Mouse (Mus musculus) kidney, postnatal 0 days (tissue): ENCODE measurements around the gene Tbxas1. TPM values are rescaled to one million over a fixed set of nuclear protein-coding genes. Genes with fewer than 3 reads are reported as not detected.

Experiments used
- ATAC-seq: fragments of 200-750 bp; cut with Nextera tagmentation; replicated peaks from 2 replicates; pipeline ENCODE4 v1.8.0; 2017; ENCODE audit warnings: low read depth, moderate number of reproducible peaks, moderate TSS enrichment, moderate library complexity; ENCODE audit not compliant: low FRiP score
- DNase-seq: peaks from one replicate; pipeline ENCODE4 v3.0.0-alpha.2; 2016; ENCODE audit warnings: low spot score
- H3K27ac ChIP-seq: fragments of 300-500 bp; sonication (generic); 2 replicates; pipeline ENCODE4 v1.5.1; 2014; ENCODE audit warnings: mild to moderate bottlenecking
- H3K27me3 ChIP-seq: fragments of 300-500 bp; sonication (generic); 2 replicates; pipeline ENCODE4 v1.6.1; 2014; ENCODE audit warnings: low read length, mixed read lengths; ENCODE audit not compliant: insufficient read depth
- H3K36me3 ChIP-seq: fragments of 300-500 bp; sonication (generic); 2 replicates; pipeline ENCODE4 v1.6.1; 2014; ENCODE audit warnings: low read length, mixed read lengths; ENCODE audit not compliant: insufficient read depth
- H3K4me1 ChIP-seq: fragments of 300-500 bp; sonication (generic); replicated peaks from 2 replicates; pipeline ENCODE4 v1.6.1; 2014; ENCODE audit warnings: antibody characterized with exemption, low read length, mixed read lengths; ENCODE audit not compliant: insufficient read depth
- H3K4me2 ChIP-seq: fragments of 300-500 bp; sonication (generic); 2 replicates; pipeline ENCODE4 v1.6.1; 2014; ENCODE audit warnings: mild to moderate bottlenecking, low read length, moderate library complexity, mixed read lengths
- H3K4me3 ChIP-seq: fragments of 300-500 bp; sonication (generic); replicated peaks from 2 replicates; pipeline ENCODE4 v1.5.1; 2014; ENCODE audit warnings: low read depth, low read length
- H3K9ac ChIP-seq: fragments of 300-500 bp; sonication (generic); 2 replicates; pipeline ENCODE4 v1.6.1; 2014; ENCODE audit warnings: low read depth, low read length
- H3K9me3 ChIP-seq: fragments of 300-500 bp; sonication (generic); replicated peaks from 2 replicates; pipeline ENCODE4 v1.6.1; 2016; ENCODE audit warnings: low read length, inconsistent platforms, mixed read lengths
- CTCF ChIP-seq: IDR thresholded peaks from 2 replicates; pipeline ENCODE4 v1.5.1; 2016; ENCODE audit warnings: antibody characterized with exemption, low read depth, mild to moderate bottlenecking, moderate library complexity
- WGBS: fragments of 180-500 bp; shearing (Covaris S2); extraction: QIAGEN DNeasy Blood & Tissue Kit; methylation state at CpG from one replicate; pipeline ENCODE4 v1.1.7; 2014; 5-methylcytosine and 5-hydroxymethylcytosine counted together
- polyA plus RNA-seq: library from polyadenylated mRNA; unstranded; fragments of >200 nt; fragmentation: Nextera tagmentation; extraction: Ambion mirVana; gene quantifications from 2 replicates; pipeline ENCODE4 v1.2.1, GENCODE M21; 2015

Gene Tbxas1
- polyA plus RNA-seq, 1 experiment from 2014 or later: 10.5 TPM

GRCm38 (mm10) chr6:38833721-38834120, 41.5 kb upstream of the Tbxas1 start:
- no peaks in the 10 kb centered on the region for H3K4me1 ChIP-seq
- H3K4me3 ChIP-seq: no peak overlapping the region
- DNase-seq (no peak), ATAC-seq (no peak)
- no peak overlapping the region for H3K27ac ChIP-seq
- no peaks in the 10 kb centered on the region for H3K9me3 ChIP-seq
- 90% methylated on average over 3 of the region's 3 CpGs for WGBS
- no peaks in the 10 kb centered on the region for H3K27me3 ChIP-seq
- no peak for TF ChIP-seq CTCF
- no peaks in the 10 kb centered on the region for H3K36me3 ChIP-seq
- H3K9ac ChIP-seq: no peak overlapping the region
- H3K4me2 ChIP-seq: no peak overlapping the region

- WGBS: 57% methylated on average over 2 of the region's 2 CpGs
- Histone ChIP-seq H3K9ac (no peak overlapping the region), H3K4me3 (no peak overlapping the region), H3K4me1 (no peaks in the 10 kb centered on the region), H3K36me3 (no peaks in the 10 kb centered on the region), H3K27me3 (no peaks in the 10 kb centered on the region), H3K4me2 (no peak overlapping the region), H3K9me3 (no peaks in the 10 kb centered on the region), H3K27ac (no peak overlapping the region)
- TF ChIP-seq CTCF: no peak
- no peak for DNase-seq
- ATAC-seq: no peak
Measured at GRCm38 (mm10) chr6:38834727-38835126, 40.5 kb upstream of the Tbxas1 start.

DNA sequence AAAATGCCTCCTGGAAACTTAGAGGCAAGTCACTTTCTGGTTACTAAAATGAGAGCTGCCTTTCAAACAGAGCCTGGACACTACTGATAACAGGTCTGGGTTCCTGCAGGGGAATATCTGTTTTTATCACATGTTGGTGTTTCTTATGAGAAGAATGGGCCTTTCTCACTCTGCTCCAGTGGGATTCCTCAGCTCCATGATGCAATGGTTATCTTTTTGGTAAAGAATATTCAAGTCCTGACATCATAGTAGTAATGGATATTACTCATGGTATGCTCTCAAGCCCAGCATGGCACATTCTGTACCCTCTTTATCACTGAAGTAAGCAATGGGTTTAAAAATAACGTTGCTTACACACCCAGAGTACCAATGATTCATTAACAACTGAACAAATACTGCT, 40.0 kb upstream of the Tbxas1 start:
- H3K27me3 ChIP-seq: no peaks in the 10 kb centered on the region
- H3K9me3 ChIP-seq: no peaks in the 10 kb centered on the region
- H3K4me3 ChIP-seq: no peak overlapping the region
- no peak for TF ChIP-seq CTCF
- DNase-seq (no peak), ATAC-seq (no peak)
- H3K36me3 ChIP-seq: no peaks in the 10 kb centered on the region
- H3K9ac ChIP-seq: no peak overlapping the region
- WGBS: 85% methylated on average over 1 of the region's 1 CpGs
- no peaks in the 10 kb centered on the region for H3K4me1 ChIP-seq
- no peak overlapping the region for H3K27ac ChIP-seq
- no peak overlapping the region for H3K4me2 ChIP-seq

- no peak for TF ChIP-seq CTCF
- Histone ChIP-seq H3K9me3 (no peaks in the 10 kb centered on the region), H3K4me3 (no peak overlapping the region), H3K4me2 (no peak overlapping the region), H3K9ac (no peak overlapping the region), H3K27ac (no peak overlapping the region), H3K36me3 (no peaks in the 10 kb centered on the region), H3K4me1 (peaks cover 5% of the 10 kb centered on the region; the same call in 1 of the 2 replicates), H3K27me3 (no peaks in the 10 kb centered on the region)
- ATAC-seq (no peak), DNase-seq (no peak)
- 75% methylated on average over 4 of the region's 4 CpGs for WGBS
Measured at GRCm38 (mm10) chr6:38838061-38838460, 37.1 kb upstream of the Tbxas1 start.

GRCm38 (mm10) chr6:38839891-38840290, 35.3 kb upstream of the Tbxas1 start:
- H3K36me3 ChIP-seq: no peaks in the 10 kb centered on the region
- no peak overlapping the region for H3K4me2 ChIP-seq
- H3K27me3 ChIP-seq: no peaks in the 10 kb centered on the region
- H3K4me3 ChIP-seq: no peak overlapping the region
- 66% methylated on average over 4 of the region's 4 CpGs for WGBS
- peaks cover 5% of the 10 kb centered on the region; the same call in 1 of the 2 replicates for H3K4me1 ChIP-seq
- H3K27ac ChIP-seq: no peak overlapping the region
- no peak for TF ChIP-seq CTCF
- H3K9me3 ChIP-seq: no peaks in the 10 kb centered on the region
- no peak overlapping the region for H3K9ac ChIP-seq
- ATAC-seq (no peak), DNase-seq (no peak)

DNA sequence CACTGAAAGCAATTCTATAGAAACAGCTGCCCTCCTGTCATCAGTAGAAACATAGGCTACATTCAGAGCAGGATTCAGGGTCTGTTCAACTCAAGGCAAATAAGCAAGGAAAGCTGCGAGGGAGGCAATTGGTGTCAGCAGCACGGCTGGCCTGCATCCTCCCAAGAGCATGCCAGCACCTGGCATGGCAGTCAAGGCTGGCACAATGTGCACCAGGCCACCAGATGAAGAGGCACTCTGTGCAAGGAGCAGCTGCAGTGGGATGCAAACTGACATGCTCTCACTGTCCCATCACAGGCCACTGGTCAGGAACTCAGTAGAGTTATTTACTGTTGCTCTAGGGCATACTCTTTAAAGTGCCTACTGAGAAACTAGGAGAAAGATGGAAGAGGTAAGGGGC, 34.8 kb upstream of the Tbxas1 start:
- no peak for ATAC-seq
- Histone ChIP-seq H3K4me1 (peaks cover 5% of the 10 kb centered on the region; the same call in 1 of the 2 replicates), H3K4me2 (no peak overlapping the region), H3K9ac (no peak overlapping the region), H3K9me3 (no peaks in the 10 kb centered on the region), H3K4me3 (no peak overlapping the region), H3K27me3 (no peaks in the 10 kb centered on the region), H3K36me3 (no peaks in the 10 kb centered on the region), H3K27ac (no peak overlapping the region)
- WGBS: 76% methylated on average over 2 of the region's 2 CpGs
- no peak for TF ChIP-seq CTCF
- no peak for DNase-seq

DNA sequence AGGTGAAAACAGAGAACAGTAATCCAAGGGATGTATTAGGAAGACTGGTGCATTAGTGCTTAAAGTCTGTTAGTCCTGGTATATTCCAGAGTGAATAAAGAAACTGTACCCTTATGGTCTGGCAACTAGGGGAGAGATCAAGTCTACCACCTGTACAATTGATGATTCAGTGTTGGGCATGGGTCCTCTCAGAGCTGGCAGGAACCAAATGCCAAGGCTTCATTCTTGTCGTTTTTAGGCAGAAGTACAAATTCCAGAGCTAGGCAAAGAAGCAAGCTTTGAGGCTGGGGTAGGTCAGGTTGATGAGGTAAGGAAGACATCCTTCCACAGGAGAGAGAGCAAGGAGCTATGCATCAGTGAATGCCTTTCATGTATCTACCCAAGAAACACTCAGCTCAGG, 34.4 kb upstream of the Tbxas1 start:
- Histone ChIP-seq H3K27ac (no peak overlapping the region; the same call in 1 of the 2 replicates), H3K9ac (no peak overlapping the region), H3K9me3 (no peaks in the 10 kb centered on the region), H3K4me3 (no peak overlapping the region), H3K4me1 (peaks cover 5% of the 10 kb centered on the region; the same call in 1 of the 2 replicates), H3K27me3 (no peaks in the 10 kb centered on the region), H3K4me2 (no peak overlapping the region), H3K36me3 (no peaks in the 10 kb centered on the region)
- 75% methylated on average over 1 of the region's 1 CpGs for WGBS
- no peak for TF ChIP-seq CTCF
- ATAC-seq (no peak), DNase-seq (no peak)
